Mouse (Mus musculus): Measurements from ENCODE around the gene Stk36. TPM values are rescaled to one million over a fixed set of nuclear protein-coding genes. Genes with fewer than 3 reads are reported as not detected.

Stk36 gene
- total and polyA plus RNA-seq, 2 experiments from 2014 or later, result 9.6 to 9.9 TPM

GRCm38 (mm10) chr1:74677843-74678242, 76.6 kb downstream of the Stk36 start:
- no peaks in the 10 kb centered on the region for H3K4me1 ChIP-seq (ENCODE audit: insufficient read depth, low read length)
- peaks cover 29% of the 10 kb centered on the region for H3K36me3 ChIP-seq (ENCODE audit: insufficient read depth, low read length)
- no peak overlapping the region for H3K27ac ChIP-seq (ENCODE audit: low read depth, low read length)
- H3K9me3 ChIP-seq (ENCODE audit: low read length), result no peaks in the 10 kb centered on the region
- H3K9ac ChIP-seq (replicated peaks; ENCODE audit: low read length, poor library complexity, severe bottlenecking), result no peak overlapping the region
- H3K4me2 ChIP-seq (ENCODE audit: low read depth, low read length, poor library complexity, severe bottlenecking), result no peak overlapping the region
- H3K27me3 ChIP-seq (ENCODE audit: insufficient read depth, low read length), result no peaks in the 10 kb centered on the region
- 72% methylated on average over 1 of the region's 1 CpGs for WGBS
- no peak overlapping the region for H3K4me3 ChIP-seq (ENCODE audit: low read depth, low read length)
- DNase-seq (ENCODE audit: low spot score) (no peak), ATAC-seq (ENCODE audit: low FRiP score) (no peak)
- TF ChIP-seq CTCF (IDR thresholded peaks at IDR 0.05), result no peak

Small RNAs within 50 kb of the gene (microRNA-seq; reads per million reads assigned to microRNA genes)
- not detected for gene Gm25035 (ENCODE audit: borderline number of aligned reads)

Other genes with a start within 250 kb of the Stk36 start
- 2.7 and 4.0 TPM in 2 replicates for gene Catip, start 239.3 kb upstream of the Stk36 start, total RNA-seq (2014; rRNA removed)
- 1.6 and 2.4 TPM in 2 replicates for gene Catip, start 239.3 kb upstream of the Stk36 start, polyA plus RNA-seq (2015; fragmentation: Nextera tagmentation; extraction: Ambion mirVana)
- 7.8 and 12.6 TPM in 2 replicates for gene Slc11a1, start 226.2 kb upstream of the Stk36 start, total RNA-seq (2014; rRNA removed)
- gene Slc11a1, start 226.2 kb upstream of the Stk36 start, polyA plus RNA-seq (2015; fragmentation: Nextera tagmentation; extraction: Ambion mirVana), result 1.3 and 1.7 TPM in 2 replicates
- 23.9 and 29.3 TPM in 2 replicates for gene Ctdsp1, start 209.9 kb upstream of the Stk36 start, total RNA-seq (2014; rRNA removed)
- gene Ctdsp1, start 209.9 kb upstream of the Stk36 start, polyA plus RNA-seq (2015; fragmentation: Nextera tagmentation; extraction: Ambion mirVana), result 11.7 and 12.1 TPM in 2 replicates
- 0.38 and 0.80 TPM in 2 replicates for gene Vil1, start 192.1 kb upstream of the Stk36 start, total RNA-seq (2014; rRNA removed)
- 0.31 and 0.43 TPM in 2 replicates for gene Vil1, start 192.1 kb upstream of the Stk36 start, polyA plus RNA-seq (2015; fragmentation: Nextera tagmentation; extraction: Ambion mirVana)
- 40.3 and 40.8 TPM in 2 replicates for gene Cnot9, start 95.4 kb upstream of the Stk36 start, total RNA-seq (2014; rRNA removed)
- gene Cnot9, start 95.4 kb upstream of the Stk36 start, polyA plus RNA-seq (2015; fragmentation: Nextera tagmentation; extraction: Ambion mirVana), result 43.0 and 47.4 TPM in 2 replicates
- gene Plcd4, start 58.6 kb upstream of the Stk36 start, total RNA-seq (2014; rRNA removed), result 4.9 and 9.4 TPM in 2 replicates
- 7.1 and 7.3 TPM in 2 replicates for gene Plcd4, start 58.6 kb upstream of the Stk36 start, polyA plus RNA-seq (2015; fragmentation: Nextera tagmentation; extraction: Ambion mirVana)
- gene Usp37, start 57.2 kb upstream of the Stk36 start, total RNA-seq (2014; rRNA removed), result 19.3 and 25.7 TPM in 2 replicates
- gene Usp37, start 57.2 kb upstream of the Stk36 start, polyA plus RNA-seq (2015; fragmentation: Nextera tagmentation; extraction: Ambion mirVana), result 16.4 and 18.5 TPM in 2 replicates
- gene Zfp142, start 13.2 kb upstream of the Stk36 start, total RNA-seq (2014; rRNA removed), result 14.2 and 16.4 TPM in 2 replicates
- 4.4 and 7.8 TPM in 2 replicates for gene Zfp142, start 13.2 kb upstream of the Stk36 start, polyA plus RNA-seq (2015; fragmentation: Nextera tagmentation; extraction: Ambion mirVana)
- gene Bcs1l, start 13.2 kb upstream of the Stk36 start, total RNA-seq (2014; rRNA removed), result 14.7 and 19.9 TPM in 2 replicates
- gene Bcs1l, start 13.2 kb upstream of the Stk36 start, polyA plus RNA-seq (2015; fragmentation: Nextera tagmentation; extraction: Ambion mirVana), result 12.4 and 13.6 TPM in 2 replicates
- 60.0 and 60.8 TPM in 2 replicates for gene Rnf25, start within 50 bp of the Stk36 start, total RNA-seq (2014; rRNA removed)
- 51.3 and 54.0 TPM in 2 replicates for gene Rnf25, start within 50 bp of the Stk36 start, polyA plus RNA-seq (2015; fragmentation: Nextera tagmentation; extraction: Ambion mirVana)
- gene Ttll4, start 60.3 kb downstream of the Stk36 start, total RNA-seq (2014; rRNA removed), result 25.9 and 26.2 TPM in 2 replicates
- gene Ttll4, start 60.3 kb downstream of the Stk36 start, polyA plus RNA-seq (2015; fragmentation: Nextera tagmentation; extraction: Ambion mirVana), result 4.2 and 4.4 TPM in 2 replicates
- gene Cyp27a1, start 112.1 kb downstream of the Stk36 start, total RNA-seq (2014; rRNA removed), result 4.4 TPM in 2 replicates
- gene Cyp27a1, start 112.1 kb downstream of the Stk36 start, polyA plus RNA-seq (2015; fragmentation: Nextera tagmentation; extraction: Ambion mirVana), result 2.3 and 2.6 TPM in 2 replicates
- gene Prkag3, start 147.8 kb downstream of the Stk36 start, total RNA-seq (2014; rRNA removed), result 0.11 TPM in 1 of 2 replicates, not detected in the other
- 0.09 TPM in 1 of 2 replicates, not detected in the other for gene Prkag3, start 147.8 kb downstream of the Stk36 start, polyA plus RNA-seq (2015; fragmentation: Nextera tagmentation; extraction: Ambion mirVana)
- 6.2 and 8.4 TPM in 2 replicates for gene Wnt6, start 170.4 kb downstream of the Stk36 start, total RNA-seq (2014; rRNA removed)
- gene Wnt6, start 170.4 kb downstream of the Stk36 start, polyA plus RNA-seq (2015; fragmentation: Nextera tagmentation; extraction: Ambion mirVana), result 6.3 and 6.6 TPM in 2 replicates
- gene Wnt10a, start 190.1 kb downstream of the Stk36 start, total RNA-seq (2014; rRNA removed), result 0.09 and 0.82 TPM in 2 replicates
- gene Wnt10a, start 190.1 kb downstream of the Stk36 start, polyA plus RNA-seq (2015; fragmentation: Nextera tagmentation; extraction: Ambion mirVana), result 0.10 and 0.38 TPM in 2 replicates